Mouse (Mus musculus): ENCODE measurements around the gene Polr2e.

DNA sequence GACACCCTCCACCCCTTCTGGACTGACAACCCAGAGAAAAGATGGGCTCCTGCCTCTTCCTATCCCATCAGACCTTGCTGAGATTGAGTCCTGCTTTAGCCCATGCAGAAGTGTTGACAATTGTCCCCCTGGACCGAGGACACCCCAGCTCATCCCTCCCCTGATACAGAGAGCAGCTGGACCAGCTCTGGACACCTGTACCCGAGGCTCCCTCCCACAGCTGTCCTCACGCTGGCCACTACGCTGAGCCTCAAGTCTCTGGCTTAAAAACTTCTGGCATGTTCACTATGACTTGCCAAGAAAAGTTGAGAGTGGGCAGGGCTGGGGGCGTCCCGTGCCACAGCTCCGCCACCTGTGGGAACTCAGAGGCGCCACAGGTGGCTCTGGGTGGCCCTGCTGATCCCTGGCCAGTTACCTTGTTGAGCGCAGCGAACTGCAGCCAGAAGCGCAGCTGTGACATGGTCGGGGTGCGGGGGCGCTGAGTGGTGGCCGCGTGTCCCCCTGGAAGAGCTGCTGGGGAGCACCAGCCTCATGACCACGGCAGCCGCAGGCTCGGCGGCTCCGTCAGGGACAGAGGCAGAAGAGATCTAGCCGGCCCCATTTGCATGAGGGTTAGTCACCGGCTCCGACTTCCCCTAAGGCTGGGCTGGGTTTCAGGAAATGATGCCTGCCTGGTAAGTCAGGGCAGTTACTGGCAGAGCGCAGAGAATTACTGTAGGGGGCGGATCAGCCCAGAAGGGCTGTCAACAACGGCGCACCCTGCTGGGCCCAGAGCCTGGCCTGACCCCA is 35.4 kb upstream of the Polr2e start:
- TF ChIP-seq CHD2 (IDR thresholded peaks at IDR 0.05; ENCODE audit: low read length) (no peak), POLR2A (IDR thresholded peaks at IDR 0.05; ENCODE audit: low read depth, low read length) (peak; percentile 62), MXI1 (IDR thresholded peaks at IDR 0.05; ENCODE audit: low read depth, low read length) (peak; percentile 78), USF2 (conservative IDR thresholded peaks at IDR 0.05; ENCODE audit: low read depth, low read length) (no peak), EP300 (IDR thresholded peaks at IDR 0.05; ENCODE audit: low read length) (peak; percentile 79), CTCF (conservative IDR thresholded peaks at IDR 0.05 in 1 of 2, IDR thresholded peaks at IDR 0.05 in 1 of 2; ENCODE audit: low read depth in 2 of 2, low read length in 2 of 2) (peak in 1 of 2 experiments; percentile 92; a peak in 2 of 4 replicates), MAFK (IDR thresholded peaks at IDR 0.05; ENCODE audit: insufficient replicate concordance, low read length) (no peak), CHD1 (IDR thresholded peaks at IDR 0.05; ENCODE audit: low read depth, low read length) (no peak), ELF1 (IDR thresholded peaks at IDR 0.05; ENCODE audit: low read depth, low read length) (peak; percentile 88), NRF1 (IDR thresholded peaks at IDR 0.05; ENCODE audit: low read depth, low read length) (peak; percentile 46; the same call in 1 of the 2 replicates), RCOR1 (conservative IDR thresholded peaks at IDR 0.05; ENCODE audit: low read depth, low read length) (0 out of 2 replicates have a peak, but pooled peaks have one; percentile 11)
